Mouse (Mus musculus) bone marrow, adult 2 months (tissue): Measurements from ENCODE around the gene Sfi1. TPM values are rescaled to one million over a fixed set of nuclear protein-coding genes. Genes with fewer than 3 reads are reported as not detected.
"Not testable (repeated sequence)": the region's sequence is repeated elsewhere in the genome, so short reads cannot be mapped to it uniquely, and the experiment has no call there.

Experiments used
- H3K27ac ChIP-seq: fragments of 200-500 bp; 2 replicates; pipeline ENCODE4 v1.5.1; 2012; ENCODE audit warnings: low read depth, mild to moderate bottlenecking, control low read depth, inconsistent platforms, low read length; ENCODE audit not compliant: control insufficient read depth, poor library complexity, insufficient read depth
- H3K4me1 ChIP-seq: fragments of 200-500 bp; 2 replicates; pipeline ENCODE4 v1.6.1; 2011; ENCODE audit warnings: low read length; ENCODE audit not compliant: control insufficient read depth, insufficient read depth
- H3K4me3 ChIP-seq: fragments of 200-500 bp; replicated peaks from 2 replicates; pipeline ENCODE3; 2011; ENCODE audit warnings: mild to moderate bottlenecking, low read depth, low read length, control low read depth; ENCODE audit not compliant: control insufficient read depth
- WGBS: fragments of 180-500 bp; shearing (Covaris S2); methylation state at CpG from one replicate; pipeline ENCODE4 v1.1.7; 2018; 5-methylcytosine and 5-hydroxymethylcytosine counted together
- polyA plus RNA-seq: library from polyadenylated mRNA; stranded (reverse); fragments of >200 nt; gene quantifications from 2 replicates; pipeline ENCODE4 v1.2.4, GENCODE M21; 2011; ENCODE audit warnings: low replicate concordance; ENCODE audit not compliant: missing spikeins, insufficient read depth, insufficient read length

Sfi1 gene
- polyA plus RNA-seq, 1 experiment = 33.5 TPM

GRCm38 (mm10) chr11:3178968-3179725 is 14.1 kb downstream of the Sfi1 start:
- H3K4me3 ChIP-seq, H3K27ac ChIP-seq, H3K4me1 ChIP-seq: not testable (repeated sequence)
- WGBS = 81% methylated on average over 6 of the region's 6 CpGs

- H3K4me1 ChIP-seq, H3K4me3 ChIP-seq, H3K27ac ChIP-seq: not testable (repeated sequence)
- WGBS = 80% methylated on average over 11 of the region's 11 CpGs
Measured at GRCm38 (mm10) chr11:3173425-3174318, 19.6 kb downstream of the Sfi1 start.

- not testable (repeated sequence) for H3K27ac ChIP-seq, H3K4me1 ChIP-seq, H3K4me3 ChIP-seq
- WGBS = 46% methylated on average over 4 of the region's 6 CpGs
Measured at GRCm38 (mm10) chr11:3172526-3172925, 20.7 kb downstream of the Sfi1 start.

DNA sequence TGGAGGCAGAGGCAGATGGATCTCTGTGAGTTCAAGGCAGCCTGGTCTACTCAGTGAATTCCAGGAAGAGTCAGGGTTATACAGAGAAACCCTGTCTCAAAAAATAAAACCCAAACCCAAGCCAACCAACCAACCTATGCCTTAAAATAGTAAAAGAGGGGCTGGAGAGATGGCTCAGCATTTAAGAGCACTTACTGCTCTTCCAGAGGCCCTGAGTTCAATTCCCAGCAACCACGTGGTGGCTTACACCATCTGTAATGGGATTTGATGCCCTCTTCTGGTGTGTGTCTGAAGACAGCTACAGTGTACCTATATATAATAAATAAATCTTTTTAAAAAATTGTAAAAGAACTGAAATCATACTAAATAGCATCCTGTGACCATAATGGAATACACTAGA is 21.3 kb downstream of the Sfi1 start:
- H3K4me3 ChIP-seq, H3K27ac ChIP-seq, H3K4me1 ChIP-seq: not testable (repeated sequence)
- WGBS = 57% methylated on average over 1 of the region's 1 CpGs

DNA sequence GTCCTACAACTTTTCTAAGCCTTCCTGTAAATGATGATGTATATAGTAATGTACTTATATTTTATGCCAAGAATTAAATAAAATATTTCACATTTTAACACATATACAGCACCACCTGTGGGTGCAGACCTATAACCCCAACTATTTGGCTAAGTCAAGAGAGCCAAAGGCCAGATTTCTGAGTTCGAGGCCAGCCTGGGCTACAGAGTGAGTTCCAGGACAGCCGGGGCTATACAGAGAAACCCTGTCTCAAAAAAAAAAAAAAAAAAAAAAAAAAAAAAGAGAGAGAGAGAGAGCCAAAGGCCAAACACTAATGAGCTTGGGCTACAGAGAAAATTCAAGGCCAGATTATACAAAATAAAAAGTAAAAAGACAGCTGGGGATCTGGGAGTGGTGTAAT is 24.2 kb downstream of the Sfi1 start:
- H3K27ac ChIP-seq, H3K4me1 ChIP-seq, H3K4me3 ChIP-seq: not testable (repeated sequence)
- 64% methylated on average over 2 of the region's 2 CpGs for WGBS

DNA sequence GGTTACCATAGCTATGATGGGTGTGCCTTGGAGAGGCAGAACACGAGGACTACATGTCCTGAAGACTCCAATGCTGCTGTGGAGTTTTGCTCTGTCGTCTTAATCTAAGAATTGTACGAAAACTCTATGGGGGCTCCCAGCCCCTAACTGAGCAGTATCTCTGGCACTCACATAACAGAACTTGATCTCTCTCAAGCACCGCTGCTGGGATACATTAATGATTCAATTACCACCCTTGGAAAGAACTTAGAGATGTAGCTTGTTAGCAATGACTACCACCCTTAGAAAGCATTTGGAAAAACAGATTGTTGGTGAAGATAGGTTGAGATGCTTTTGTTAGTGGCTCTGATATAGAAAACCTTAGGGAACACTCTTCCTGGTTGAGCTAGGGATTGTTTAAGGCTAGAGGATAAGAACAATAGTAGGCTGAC is 25.7 kb downstream of the Sfi1 start:
- H3K4me1 ChIP-seq, H3K4me3 ChIP-seq, H3K27ac ChIP-seq: not testable (repeated sequence)
- whole genome bisulfite sequencing = 73% methylated on average over 4 of the region's 4 CpGs

DNA sequence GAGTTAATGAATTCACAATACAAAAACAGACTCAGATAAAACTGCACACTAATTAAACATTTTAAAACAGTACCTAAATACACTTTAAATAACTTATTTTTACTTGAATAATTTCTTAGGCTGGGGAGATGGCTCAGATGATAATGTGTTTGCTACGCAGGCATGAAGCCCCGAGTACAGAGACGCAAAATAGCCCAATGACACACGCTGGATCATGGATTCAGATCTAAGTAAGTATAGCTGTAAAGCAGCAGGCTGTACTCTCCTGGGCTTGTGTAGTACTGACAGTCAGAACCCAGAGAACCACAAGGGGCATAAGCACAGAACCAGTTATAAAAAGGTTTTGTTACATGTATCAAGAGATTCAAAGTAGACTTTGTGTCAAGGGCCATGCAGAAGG is 26.1 kb downstream of the Sfi1 start:
- 88% methylated on average over 4 of the region's 4 CpGs for WGBS
- not testable (repeated sequence) for H3K4me1 ChIP-seq, H3K4me3 ChIP-seq, H3K27ac ChIP-seq

DNA sequence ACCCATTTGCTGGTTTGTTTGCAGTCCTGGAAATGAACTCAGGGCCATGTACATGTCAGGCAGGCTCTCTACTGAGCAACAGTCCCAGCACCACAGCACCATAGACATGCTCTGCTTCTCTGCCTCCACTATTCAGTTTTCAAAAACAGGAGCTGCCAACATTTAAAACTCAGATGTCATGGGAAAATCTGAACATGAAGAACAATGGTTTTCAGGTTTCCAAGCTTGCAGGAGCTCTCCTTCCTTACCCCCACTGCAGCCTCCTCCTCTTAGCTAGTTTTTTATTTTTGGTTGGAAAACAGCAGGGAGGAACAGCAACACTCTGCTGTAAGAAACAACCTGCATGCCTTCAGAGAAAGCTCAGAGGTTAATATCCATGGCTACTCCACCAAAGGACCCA is 26.9 kb downstream of the Sfi1 start:
- not testable (repeated sequence) for H3K4me1 ChIP-seq, H3K27ac ChIP-seq, H3K4me3 ChIP-seq

- WGBS = 78% methylated on average over 3 of the region's 5 CpGs
- H3K4me1 ChIP-seq, H3K4me3 ChIP-seq, H3K27ac ChIP-seq: not testable (repeated sequence)
Measured at GRCm38 (mm10) chr11:3165210-3165782, 28.0 kb downstream of the Sfi1 start.

DNA sequence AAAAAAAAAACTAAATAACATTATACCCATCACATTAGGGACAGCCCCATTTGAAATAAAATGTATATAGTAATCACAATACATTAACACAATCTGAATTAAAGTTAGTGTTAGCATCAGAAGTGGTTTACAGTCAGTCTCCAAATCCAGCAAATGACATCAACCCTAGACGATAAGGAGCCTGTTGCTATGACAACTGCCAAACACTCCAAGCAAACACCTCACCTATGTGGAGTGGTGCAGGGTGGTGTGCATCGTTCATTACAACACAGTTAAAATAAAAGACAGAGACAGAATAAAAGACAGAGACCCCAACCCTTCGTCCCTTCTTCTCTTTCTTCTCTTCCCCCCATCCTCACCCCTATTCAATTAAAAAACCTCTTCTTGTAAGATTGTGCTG is 29.6 kb downstream of the Sfi1 start:
- H3K4me3 ChIP-seq, H3K4me1 ChIP-seq, H3K27ac ChIP-seq: not testable (repeated sequence)
- WGBS = 69% methylated on average over 3 of the region's 3 CpGs

DNA sequence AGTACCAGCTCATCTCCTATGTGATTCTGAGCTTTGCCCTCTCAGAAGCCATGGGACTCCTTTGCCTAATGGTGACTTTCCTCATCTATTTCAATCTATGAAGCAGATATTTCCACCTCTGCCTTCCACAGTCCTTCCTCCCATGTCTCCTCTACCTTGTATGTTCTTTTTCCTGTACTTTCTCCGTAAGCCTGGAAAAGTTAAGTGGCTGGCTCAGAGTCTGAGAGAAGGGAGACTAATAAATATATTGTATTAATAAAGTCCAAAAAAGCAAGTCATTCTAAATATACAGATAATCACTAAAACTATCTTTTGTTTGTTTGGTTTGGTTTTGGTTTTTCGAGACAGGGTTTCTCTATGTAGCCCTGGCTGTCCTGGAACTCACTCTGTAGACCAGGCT is 30.1 kb downstream of the Sfi1 start:
- not testable (repeated sequence) for H3K4me1 ChIP-seq, H3K4me3 ChIP-seq, H3K27ac ChIP-seq
- WGBS = 84% methylated on average over 2 of the region's 2 CpGs

DNA sequence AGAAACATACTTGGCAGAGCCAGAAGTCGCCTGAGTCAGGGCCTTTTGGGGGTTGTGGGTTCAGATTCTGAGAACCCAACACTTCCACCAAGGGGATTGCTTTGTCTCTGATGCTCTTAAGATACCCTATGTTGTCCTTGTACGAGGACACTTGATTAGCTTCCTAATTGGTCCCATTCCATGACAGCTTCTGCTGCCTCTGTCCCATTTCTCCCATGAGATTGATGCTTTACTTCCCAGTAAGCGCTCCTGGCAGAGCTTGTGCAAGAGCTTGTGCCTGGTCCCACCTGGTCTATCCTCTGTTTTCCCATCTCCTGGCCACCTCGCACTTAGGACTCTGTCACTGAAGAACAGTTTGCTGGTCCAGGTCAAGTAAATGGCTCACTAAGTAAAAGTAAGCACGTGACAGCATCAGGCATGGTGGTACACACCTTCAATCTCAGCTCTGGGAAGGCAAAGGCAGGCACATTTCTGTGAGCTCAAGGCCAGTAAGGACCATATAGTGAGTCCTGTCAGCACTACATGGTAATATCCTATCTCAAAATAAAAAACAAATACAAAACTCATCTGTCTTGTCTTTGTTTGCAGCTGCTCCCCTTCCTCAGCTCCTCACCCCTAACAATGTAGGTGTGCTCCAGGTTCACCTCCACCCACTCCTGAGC is 30.9 kb downstream of the Sfi1 start:
- not testable (repeated sequence) for H3K27ac ChIP-seq, H3K4me1 ChIP-seq, H3K4me3 ChIP-seq
- 61% methylated on average over 5 of the region's 5 CpGs for WGBS

DNA sequence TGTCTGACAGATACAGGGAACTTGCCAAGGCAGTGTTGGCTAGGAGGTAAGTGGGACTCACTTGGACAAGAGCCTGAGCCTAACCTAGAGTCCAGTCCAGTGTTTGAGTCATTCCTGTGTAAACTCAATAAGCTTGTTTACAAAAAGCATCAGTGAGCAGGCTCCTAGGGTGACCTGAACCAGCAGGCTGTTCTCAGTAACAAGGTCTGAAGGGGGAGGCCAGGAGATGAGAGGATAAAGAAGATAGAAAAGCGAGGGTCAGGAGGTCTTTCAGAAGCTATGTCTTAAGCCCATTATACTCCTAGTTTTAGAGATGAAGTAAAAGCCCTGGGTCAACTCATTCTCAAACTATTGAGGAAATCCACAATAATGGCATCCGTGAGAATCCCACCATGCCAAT is 31.9 kb downstream of the Sfi1 start:
- not testable (repeated sequence) for H3K4me1 ChIP-seq, H3K27ac ChIP-seq, H3K4me3 ChIP-seq
- 41% methylated on average over 1 of the region's 2 CpGs for WGBS
